Mouse (Mus musculus) testis, postnatal 10 days (tissue): ENCODE measurements around the gene Nek1.

Experiments
- DNase-seq: peaks from one replicate; pipeline ENCODE4 v3.0.0; 2021; ENCODE audit warnings: low spot score

The Nek1 gene

DNA sequence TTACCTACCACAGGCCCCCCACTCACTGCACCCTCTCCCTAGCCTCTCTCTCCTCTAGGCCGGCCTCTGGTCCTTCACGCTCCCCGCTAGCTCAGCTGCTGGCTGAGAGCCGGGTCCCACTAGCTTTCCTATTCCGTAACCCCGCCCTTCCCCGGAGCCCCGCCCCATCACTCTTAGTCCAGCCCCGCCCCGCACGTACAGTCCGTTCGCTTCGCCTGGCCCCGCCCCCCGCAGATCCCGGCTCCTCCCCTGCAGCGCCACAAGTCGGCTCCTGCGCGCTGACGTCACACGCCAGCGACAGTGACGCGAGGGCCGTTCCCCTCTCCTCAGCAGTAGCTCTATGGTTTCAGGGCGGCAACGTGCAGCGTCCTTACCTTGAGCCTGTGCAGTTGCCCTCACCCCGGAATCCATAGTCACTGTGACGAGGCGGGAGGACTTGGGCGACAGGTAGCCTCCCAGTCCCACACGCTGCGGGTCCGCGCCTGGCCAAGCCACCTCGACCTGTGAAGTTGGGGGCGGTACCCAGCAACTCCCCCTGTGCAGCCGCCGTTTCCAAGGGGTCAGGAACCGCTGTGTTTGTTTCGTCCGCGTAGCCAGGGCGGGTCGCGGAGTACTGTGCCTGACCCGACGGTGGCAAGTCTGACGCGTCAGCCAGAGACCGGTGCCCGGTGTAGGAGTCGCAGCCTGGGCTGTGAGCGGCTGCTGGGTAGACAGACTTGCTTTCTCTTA is at the start of gene Nek1:
TSS of gene Nek1 (plus strand) at position 286 of the 729 bp plus-strand sequence.
- peak; percentile 100 for DNase-seq

DNA sequence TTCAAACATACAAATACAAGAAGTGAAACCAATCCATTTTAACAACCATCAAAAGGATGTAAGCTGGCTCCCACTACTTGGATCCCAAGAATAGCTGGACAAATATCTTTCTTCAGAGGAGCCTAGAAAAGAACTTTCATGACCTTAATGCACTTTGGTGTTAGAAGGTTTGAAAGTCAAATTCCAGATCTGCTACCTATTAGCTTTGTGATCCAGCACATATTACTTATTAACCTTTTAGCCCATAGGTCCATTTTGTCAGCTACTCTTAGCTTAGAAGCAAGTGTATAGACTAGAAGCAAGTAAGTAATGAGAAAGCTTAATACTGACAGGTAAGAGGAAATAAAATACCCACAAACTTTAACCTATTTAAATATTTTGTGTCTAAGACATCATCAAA is 45.5 kb upstream of the Nek1 start:
- DNase-seq, result no peak

DNA sequence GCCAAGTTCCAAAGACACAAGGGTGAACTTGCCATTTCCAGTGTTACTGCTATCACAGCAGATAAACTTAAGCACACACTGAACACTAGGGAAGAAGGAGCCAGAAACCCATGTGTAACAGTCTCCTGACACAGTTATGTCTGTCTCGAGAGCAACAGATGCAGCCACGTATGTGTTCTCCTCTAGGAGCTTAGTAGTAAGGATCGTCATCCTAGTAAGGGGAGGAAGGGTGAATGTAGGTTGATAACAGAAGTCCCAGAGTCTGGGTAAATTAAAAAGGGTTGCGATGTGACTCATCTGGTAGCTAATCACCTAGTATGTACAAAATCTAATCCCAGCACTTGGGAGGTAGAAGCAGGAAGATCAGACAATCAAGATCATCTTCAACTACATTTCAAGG is 43.1 kb upstream of the Nek1 start:
- DNase-seq, result no peak

DNA sequence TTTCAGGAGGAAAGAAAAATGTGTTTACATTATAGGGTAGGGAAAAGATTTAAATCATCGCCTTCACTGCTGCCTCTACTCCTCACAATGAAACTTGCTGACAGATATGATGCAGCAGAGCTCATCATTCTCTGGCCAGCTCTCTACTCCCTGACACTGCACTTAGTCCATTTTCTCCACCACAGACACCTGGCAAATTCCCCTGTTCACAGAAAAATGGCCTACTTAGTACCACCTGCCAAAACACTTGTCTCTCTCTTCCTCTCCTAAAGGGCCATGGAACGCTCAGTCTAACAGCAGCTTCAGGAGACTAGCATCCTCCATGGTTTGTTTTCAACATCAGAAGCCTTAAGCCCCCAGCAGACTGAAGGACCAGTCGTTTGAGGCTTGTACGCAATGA is 41.7 kb upstream of the Nek1 start:
- DNase-seq, result no peak

DNA sequence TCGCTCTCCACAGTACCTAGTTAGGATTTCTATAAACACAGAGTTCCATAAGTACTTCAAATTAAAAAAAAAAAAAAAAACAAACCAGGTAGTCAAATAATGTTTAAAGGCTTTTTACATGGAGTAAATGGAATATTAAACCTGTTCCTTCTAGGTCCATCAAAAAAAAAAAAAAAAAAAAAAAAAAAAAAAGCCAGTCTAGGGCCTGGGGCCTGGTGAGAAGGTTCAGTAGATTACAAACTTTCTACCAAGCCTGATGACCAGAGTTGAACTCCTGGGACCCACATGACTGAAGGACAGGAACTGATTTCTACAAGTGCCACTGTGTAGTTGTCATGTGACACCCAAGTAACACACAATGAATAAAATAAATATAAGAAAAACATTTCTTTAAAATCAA is 41.2 kb upstream of the Nek1 start:
- DNase-seq, result no peak

DNA sequence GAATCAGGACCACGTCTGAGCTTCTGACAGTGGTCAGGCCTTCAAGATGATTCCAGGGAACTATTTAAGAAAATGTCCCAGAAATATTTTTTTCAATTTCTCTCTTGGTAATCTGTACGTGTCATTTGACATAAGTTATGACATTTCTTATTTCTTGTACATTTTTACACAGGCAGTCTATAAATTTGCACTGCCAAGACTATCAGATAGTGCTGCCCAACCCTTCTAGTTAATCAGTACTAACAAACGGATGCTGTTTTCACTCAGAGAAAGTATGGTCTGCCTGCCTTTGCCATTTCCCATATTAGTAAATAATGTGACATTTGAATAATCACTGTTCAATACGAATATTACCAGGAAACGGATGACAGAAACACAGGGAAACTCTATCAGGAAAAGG is 40.2 kb upstream of the Nek1 start:
- DNase-seq, result no peak

DNA sequence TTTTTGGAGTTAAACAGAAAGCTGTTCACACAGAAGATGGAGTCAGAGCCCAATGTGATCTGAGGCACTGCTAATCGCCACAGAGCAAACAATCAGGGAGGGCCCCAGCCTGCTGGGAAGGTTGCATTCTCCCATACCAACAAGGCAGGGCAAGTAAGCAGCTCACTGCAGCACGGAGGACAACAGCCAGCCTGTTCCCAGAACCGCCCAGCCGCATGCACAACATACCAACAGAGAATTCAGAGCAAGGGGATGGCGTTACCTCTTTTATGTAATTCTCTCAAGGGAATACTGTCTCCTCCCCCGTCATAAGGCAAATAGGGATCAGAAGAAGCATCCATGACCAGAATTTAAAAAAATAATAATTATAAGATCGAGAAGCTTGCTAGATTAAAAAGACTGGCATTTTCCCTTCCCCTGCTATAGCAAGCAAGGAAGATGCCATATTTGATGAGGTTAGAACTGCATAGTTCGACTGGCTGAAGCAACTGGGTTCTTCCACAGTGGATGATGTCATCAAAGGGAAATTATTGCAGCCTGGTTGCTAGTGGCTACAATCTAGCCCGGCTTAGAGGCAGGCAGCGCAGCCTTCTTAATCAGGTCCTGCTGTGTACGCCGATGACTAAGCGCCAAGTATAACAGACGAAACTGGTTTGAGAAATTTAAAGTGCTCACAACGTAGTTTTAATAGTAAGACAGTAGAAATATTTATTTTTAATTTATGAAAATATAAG is 38.5 kb upstream of the Nek1 start:
- peak; percentile 64 for DNase-seq

DNA sequence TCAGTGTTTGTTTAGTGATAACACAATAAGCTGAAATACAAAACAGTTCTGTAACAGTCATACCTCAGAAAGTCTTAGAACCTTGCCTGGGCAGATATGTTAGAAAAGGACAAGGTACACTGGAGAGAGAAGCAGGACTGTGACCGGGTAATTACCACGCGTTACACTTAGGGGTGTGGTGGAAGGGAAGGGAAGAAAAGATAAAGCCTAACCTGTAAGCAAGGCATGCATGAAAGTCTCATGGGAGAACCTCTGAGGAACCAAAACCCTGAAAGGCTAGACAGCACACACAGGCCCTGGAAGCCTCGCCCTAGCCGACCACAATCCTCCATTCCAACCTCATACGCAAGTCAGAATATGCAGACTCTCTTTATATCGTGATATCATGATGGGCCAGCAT is 36.1 kb upstream of the Nek1 start:
- no peak for DNase-seq

DNA sequence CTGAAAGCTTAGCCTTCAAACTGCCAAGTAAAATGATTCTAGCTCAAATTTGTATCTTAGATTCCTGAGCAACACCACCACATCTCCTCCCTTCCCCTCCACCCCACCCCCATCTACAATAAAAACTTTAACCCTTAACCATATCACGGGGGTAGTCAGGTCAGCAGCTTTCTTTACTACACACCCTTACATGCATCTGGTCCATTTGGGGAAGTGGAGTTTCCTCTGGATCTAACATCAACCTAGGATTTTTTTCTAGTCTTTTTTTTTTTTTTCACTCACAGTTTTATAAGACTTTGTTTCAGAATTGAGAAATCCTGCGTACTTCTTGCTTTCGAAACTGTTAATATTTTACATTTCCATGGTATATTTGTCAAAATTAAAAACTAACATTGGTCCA is 30.2 kb upstream of the Nek1 start:
- DNase-seq, result no peak

DNA sequence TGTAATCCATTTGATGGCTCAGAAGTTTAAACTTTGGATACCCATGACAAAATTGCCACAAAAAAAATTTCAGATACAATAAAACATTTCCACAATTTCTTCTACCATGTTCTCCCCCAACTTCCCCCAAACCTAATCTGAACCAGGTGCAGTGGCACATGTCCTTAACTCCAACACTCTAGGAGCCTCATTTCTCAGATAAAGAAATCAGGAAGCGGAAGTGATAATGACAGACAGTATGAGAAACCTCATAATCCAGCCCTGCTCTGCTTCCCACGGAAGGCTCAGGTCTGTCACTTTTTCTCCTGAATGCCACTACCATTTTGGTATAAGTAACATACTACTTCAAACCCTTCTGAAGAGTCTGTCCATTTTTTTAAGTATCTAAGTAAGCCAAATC is 29.1 kb upstream of the Nek1 start:
- DNase-seq, result no peak

DNA sequence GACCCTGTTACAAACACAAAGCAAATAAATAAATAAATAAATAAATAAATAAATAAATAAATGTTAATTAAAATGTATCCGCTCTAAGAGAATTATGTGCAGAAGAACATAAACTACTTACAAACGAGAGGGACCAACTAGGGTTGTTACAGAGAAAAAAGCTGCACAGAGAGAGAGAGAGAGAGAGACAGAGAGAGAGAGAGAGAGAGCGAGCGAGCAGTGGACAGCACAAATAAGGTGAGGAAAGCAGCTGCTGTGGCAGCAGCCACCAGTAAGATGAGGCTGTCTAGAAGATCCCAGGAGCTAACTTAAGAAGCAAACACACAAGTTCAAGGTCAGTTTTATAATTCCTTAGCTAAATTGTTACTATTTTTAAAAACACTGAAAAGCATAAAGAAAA is 28.5 kb upstream of the Nek1 start:
- no peak for DNase-seq

DNA sequence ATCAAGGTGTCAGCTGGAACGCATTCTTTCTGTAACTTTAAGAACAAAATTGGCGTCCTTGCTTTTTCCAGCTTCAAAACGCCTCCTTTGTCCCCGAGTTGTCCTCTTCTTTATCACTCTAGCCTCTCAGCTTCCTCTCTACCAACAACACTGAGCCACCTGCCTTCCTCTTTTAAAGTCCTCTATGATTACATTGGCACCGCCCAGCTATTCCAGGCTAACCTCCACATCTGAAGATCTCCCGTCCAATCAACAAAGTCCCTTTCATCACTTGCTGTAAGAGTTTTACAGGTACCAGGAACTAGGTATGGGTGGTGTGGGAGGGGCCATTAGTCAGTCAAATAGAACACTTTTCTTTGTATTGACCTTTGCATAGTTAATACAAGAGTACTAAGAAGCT is 27.7 kb upstream of the Nek1 start:
- DNase-seq, result no peak

DNA sequence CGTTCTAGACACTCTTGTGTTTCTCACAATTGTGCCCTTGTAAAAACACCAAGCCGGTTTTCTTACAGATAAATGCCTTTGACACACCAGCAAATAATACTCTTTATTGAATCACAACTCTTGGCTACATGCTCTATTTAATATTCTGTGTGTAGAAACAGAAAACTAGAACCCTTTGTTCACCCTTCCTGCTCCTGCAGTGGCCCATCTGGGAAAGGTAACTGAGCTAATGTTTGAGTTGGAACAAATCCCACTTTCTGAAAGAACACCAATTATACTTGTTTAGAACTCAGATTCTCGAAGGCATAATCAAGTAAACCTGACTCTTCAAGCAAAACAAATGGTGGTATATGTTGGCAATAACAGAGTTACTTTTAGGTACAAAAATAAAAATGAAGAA is 27.3 kb upstream of the Nek1 start:
- DNase-seq, result no peak

DNA sequence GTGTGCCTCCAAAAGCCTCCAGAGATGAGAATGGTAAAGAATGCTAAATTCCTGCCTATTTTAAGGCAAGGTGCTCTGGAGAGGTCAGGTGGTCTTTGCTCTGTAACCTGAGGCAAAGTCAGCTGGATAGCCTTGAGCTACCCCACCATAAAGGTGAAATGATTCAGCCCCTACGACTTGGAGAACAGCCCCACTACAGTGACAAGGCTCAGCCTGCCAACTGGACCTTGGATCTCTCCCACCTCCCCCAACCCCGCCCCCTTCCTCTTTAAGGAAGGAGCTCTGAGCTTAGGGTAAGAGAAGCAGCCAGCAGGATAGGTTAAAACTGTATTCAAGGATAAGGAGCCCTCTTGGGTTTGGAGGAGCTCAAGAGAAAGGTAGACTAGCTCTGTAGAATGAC is 23.9 kb upstream of the Nek1 start:
- DNase-seq, result no peak

DNA sequence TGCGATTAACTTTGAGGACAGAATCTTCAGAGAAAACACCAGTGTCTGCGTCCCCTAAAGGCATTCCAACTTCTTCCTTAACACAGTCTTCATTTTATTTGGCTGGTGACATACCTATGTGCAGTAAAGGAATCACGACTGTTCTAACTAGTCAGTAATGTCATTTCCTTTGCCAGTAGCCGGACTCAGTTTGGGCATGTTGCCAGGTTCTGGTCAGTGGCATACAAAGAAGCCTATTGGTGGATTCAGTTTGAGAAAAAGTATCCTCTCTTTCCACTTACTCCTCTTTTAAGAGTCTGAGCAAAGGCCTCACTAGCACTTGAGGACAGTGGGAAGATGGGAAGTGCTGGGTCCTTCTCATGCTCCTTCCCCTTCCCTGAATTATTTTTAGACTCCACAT is 21.2 kb upstream of the Nek1 start:
- DNase-seq, result peak; percentile 52

DNA sequence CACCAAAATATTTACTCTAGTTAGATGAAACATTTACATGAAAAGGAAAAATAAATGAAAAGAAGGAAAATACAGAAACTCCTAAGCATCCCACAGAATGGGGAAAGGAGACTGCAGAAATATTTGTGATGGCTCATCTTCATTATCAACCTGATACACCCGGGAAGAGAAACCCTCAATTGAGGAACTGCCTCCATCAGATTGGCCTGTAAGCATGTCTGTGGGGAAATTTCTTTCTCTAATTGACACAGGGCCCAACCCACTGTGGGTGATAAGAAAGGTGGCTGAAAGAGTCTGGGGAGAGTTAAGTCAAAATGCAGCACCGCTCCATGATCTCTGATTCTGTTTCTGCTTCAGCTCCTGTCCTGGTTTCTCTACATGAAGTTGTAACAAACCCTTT is 19.5 kb upstream of the Nek1 start:
- DNase-seq, result no peak

DNA sequence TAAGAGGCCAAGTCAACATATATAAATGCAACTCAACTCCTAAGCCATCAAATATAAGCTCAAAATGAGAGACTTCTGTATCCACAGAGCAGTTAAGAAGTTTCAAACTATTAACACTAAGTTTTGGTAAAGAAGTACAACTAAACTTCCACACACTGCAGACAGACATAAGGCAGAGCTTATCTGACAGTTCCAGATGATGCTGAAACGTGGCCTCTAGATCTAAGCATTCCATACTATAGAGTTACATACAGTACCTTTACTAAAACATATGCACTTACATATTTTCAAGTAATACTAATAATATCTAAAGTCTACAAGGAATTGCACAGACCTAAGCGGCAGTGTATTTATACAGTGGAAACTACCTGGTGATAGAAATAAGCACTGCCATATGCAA is 18.2 kb upstream of the Nek1 start:
- no peak for DNase-seq

DNA sequence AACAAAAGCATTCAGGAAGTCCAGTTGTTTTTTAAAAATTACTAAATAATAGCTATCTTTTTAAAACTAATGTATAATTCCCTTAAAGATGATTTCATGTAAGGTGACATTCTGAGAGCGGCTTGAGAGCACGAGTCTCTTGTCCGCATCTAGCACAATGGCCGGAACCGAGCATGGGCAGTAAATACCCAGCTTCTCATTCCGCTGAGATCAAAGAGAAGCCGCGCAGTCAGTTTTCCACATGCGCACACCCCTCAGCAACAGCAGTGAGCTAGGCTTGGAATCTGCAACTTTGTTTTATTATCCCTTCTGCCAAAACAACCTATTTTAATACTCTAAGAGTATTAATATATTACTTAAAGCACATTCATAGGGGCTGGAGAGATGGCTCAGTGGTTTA is 16.2 kb upstream of the Nek1 start:
- no peak for DNase-seq

DNA sequence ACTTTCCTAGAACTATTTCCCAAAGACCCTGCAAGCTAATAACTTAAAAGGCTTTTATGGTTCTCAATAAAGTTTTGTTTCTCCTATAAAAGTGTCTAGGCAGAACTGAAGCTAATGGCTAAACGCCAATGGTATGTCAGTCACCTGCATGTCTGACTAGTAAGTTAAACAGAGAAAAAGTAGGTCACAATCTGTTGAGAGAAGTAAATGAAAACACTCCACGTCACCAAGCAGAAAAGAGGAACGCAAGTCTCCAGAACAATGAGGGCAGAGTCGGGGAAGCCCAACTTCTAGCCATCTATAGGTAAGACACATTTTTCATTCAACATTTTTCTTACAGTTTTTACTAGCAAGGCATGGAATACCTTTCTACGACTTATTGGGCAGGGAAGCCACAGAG is 14.5 kb upstream of the Nek1 start:
- DNase-seq, result no peak

DNA sequence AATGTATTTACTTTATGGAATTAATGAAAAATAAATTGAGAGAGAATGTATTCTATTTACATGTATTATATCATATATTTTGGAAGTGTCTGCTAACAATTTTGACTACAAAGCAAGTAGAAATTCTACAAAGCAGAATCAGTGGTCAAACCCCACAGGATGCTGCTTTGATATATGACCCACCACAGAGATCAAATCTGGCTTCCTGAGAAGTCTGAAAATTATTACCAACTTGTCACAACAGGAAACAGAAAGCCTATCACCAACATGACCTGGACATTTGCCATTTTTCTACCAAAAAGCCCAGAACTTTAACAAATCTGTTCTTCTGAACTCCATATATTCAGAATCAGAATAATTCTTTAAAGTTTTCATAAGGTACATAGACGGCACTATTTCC is 11.6 kb upstream of the Nek1 start:
- no peak for DNase-seq

DNA sequence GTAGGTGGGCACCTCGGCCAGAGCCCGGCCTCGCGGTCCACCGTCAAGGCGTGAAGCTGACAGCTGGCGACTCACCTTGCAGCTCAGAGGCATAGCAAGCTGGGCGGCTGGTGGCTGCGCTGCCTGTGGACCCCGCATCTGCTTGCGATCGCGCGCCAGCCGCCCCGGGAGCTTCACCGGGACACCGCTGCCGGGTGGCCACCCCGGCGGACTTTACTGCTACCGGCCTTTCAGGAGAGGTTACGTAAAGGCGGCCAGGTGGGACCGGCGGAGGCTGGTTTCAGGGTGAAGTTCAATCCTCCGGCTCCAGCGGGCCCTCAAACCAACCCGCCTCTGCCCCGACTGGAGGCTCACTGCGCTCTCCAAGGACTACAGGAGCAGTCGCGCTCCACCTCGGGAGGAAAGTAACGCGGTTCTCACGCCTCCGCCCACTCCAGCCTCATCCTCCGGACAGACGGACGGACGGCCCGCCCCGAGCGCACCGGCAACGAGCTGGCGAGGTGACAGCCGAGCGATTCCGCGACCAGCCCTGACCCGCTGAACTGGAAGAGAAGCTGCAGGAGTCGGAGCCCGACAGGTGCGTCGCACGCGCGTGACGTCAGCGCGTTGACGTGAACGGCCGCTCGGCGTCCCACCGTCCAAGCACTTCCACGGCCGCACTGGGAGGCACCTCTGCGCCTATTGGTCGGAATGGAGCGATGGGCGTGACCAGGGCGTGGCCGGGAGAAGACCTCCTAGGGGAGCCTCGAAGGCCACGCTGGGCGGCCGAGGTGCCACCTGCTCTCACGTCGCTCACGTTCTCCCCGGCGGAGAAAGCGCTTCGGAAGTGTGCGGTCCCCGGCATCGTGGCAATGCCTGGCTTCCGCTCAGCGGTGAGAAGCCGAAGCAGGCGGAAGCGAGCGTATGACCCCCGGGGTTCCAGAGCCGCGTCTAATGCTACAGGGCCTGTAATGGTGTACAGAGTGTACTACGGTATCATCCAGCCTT is 10.0 kb upstream of the Nek1 start, which contains the start of gene Clcn3:
TSS of gene Clcn3 (minus strand) at position 600 of the 987 bp plus-strand sequence.
- peak; percentile 99 for DNase-seq

DNA sequence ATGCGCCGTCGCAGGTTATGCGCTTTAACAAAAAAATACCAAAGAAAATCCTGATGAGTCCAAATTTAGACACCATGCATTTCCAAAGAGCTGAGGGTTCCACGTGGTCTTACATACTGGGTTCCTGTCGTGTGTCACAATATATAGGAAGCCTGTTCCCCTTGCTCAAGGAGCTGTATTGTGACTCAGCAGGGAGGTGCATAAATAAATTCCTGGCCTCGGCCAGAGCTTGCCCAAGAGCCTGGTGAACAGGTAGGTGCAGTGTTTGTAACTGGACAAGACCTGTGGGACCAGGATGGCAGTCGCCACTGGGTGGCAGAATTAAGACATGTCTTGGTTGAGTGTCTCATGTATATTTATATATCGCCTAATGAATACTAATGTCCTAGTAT is 9.3 kb upstream of the Nek1 start:
- DNase-seq, result peak; percentile 66
